Mouse (Mus musculus): ENCODE data around the gene Fam205c.
"Not testable (repeated sequence)": the region's sequence is repeated elsewhere in the genome, so short reads cannot be mapped to it uniquely, and the experiment has no call there.

DNA sequence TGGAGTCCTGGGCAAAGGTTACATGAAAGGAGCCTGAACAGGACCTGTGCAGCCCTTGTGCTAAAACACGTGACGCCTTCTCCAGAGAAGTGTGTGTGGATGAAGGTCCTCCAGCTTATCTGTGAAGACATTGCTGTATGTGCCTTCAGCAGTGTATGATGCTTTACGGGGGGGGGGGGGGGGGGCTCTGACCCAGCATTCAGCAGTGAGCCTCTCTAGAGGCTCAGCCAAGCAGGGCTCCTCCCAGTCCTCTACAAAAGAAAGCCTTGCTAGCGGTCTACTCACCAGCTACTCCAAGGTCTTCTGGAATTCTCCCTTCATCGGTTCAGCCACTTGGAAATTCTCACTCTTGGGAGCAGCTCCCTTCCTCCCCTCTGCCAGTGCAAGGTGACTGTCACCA is 10.5 kb downstream of the Fam205c start:
- not testable (repeated sequence) for TF ChIP-seq POLR2A (IDR thresholded peaks at IDR 0.05; ENCODE audit: low read depth, low read length); CTCF (conservative IDR thresholded peaks at IDR 0.05; ENCODE audit: insufficient read depth, insufficient read length, low read depth, low read length)
